Mouse (Mus musculus) forebrain, embryonic 16.5 days (tissue): ENCODE measurements around the gene Nr2f2. TPM values are rescaled to one million over a fixed set of nuclear protein-coding genes. Genes with fewer than 3 reads are reported as not detected.

Experiments
- ATAC-seq: fragments of 200-750 bp; cut with Nextera tagmentation; 2 replicates; pipeline ENCODE4 v1.8.0; 2017; ENCODE audit warnings: mild to moderate bottlenecking, moderate library complexity
- H3K27ac ChIP-seq: fragments of 300-500 bp; sonication (generic); 2 replicates; pipeline ENCODE4 v1.5.1; 2014; ENCODE audit warnings: low read length, control low read depth
- H3K27me3 ChIP-seq: fragments of 300-500 bp; sonication (generic); replicated peaks from 2 replicates; pipeline ENCODE4 v1.6.1; 2014; ENCODE audit warnings: low read length; ENCODE audit not compliant: control insufficient read depth, insufficient read depth
- H3K36me3 ChIP-seq: fragments of 300-500 bp; sonication (generic); 2 replicates; pipeline ENCODE4 v1.6.1; 2014; ENCODE audit not compliant: control insufficient read depth, insufficient read depth
- H3K4me1 ChIP-seq: fragments of 300-500 bp; sonication (generic); replicated peaks from 2 replicates; pipeline ENCODE4 v1.6.1; 2014; ENCODE audit warnings: low read length; ENCODE audit not compliant: control insufficient read depth, insufficient read depth
- H3K4me2 ChIP-seq: fragments of 300-500 bp; sonication (generic); 2 replicates; pipeline ENCODE4 v1.6.1; 2014; ENCODE audit warnings: mild to moderate bottlenecking, low read length, control low read depth
- H3K4me3 ChIP-seq: fragments of 300-500 bp; sonication (generic); replicated peaks from 2 replicates; pipeline ENCODE4 v1.5.1; 2014; ENCODE audit warnings: mild to moderate bottlenecking, low read length, control low read depth
- H3K9ac ChIP-seq: fragments of 300-500 bp; sonication (generic); replicated peaks from 2 replicates; pipeline ENCODE4 v1.6.1; 2014; ENCODE audit warnings: low read depth, low read length, control low read depth
- H3K9me3 ChIP-seq: fragments of 300-500 bp; sonication (generic); 2 replicates; pipeline ENCODE4 v1.6.1; 2016; ENCODE audit warnings: low read length; ENCODE audit not compliant: control insufficient read depth
- WGBS: fragments of 180-500 bp; shearing (Covaris S2); extraction: QIAGEN DNeasy Blood & Tissue Kit; methylation state at CpG from one replicate; pipeline ENCODE4 v1.1.7; 2014; 5-methylcytosine and 5-hydroxymethylcytosine counted together
- polyA plus RNA-seq: library from polyadenylated mRNA; unstranded; fragments of >200 nt; fragmentation: Nextera tagmentation; extraction: Ambion mirVana; gene quantifications from 2 replicates; pipeline ENCODE4 v1.2.1, GENCODE M21; 2015

Nr2f2 gene
- polyA plus RNA-seq, 1 experiment from 2014 or later: 88.4 TPM

- no peak for ATAC-seq
- H3K27me3 ChIP-seq: peaks cover 29% of the 10 kb centered on the region
These were observed 5.7 kb downstream of the Nr2f2 start for GRCm38 (mm10) chr7:70360611-70361382.

GRCm38 (mm10) chr7:70359791-70360581 is 6.5 kb downstream of the Nr2f2 start:
- Histone ChIP-seq H3K4me3 (peak overlapping the region; percentile 70), H3K9me3 (no peaks in the 10 kb centered on the region), H3K27ac (peak overlapping the region; percentile 92), H3K9ac (peak overlapping the region; percentile 80), H3K27me3 (peaks cover 32% of the 10 kb centered on the region), H3K36me3 (no peaks in the 10 kb centered on the region), H3K4me1 (peaks cover 20% of the 10 kb centered on the region), H3K4me2 (peak overlapping the region; percentile 90)
- ATAC-seq: no peak
- under 1% methylated on average over 75 of the region's 75 CpGs for WGBS

More at GRCm38 (mm10) chr7:70360611-70361382, 5.7 kb downstream of the Nr2f2 start:
- Histone ChIP-seq H3K36me3 (no peaks in the 10 kb centered on the region), H3K4me2 (peak overlapping the region; percentile 90), H3K9me3 (no peaks in the 10 kb centered on the region), H3K9ac (peak overlapping the region; percentile 80), H3K4me1 (peaks cover 20% of the 10 kb centered on the region), H3K4me3 (peak overlapping the region; percentile 70), H3K27ac (peak overlapping the region; percentile 92)
- WGBS: 1% methylated on average over 66 of the region's 84 CpGs

- peak overlapping the region; percentile 80 for H3K9ac ChIP-seq
- no peaks in the 10 kb centered on the region for H3K36me3 ChIP-seq
- 0 out of 2 replicates have a peak, but pooled peaks have one; percentile 4 for ATAC-seq
- WGBS: under 1% methylated on average over 33 of the region's 33 CpGs
- peaks cover 20% of the 10 kb centered on the region for H3K4me1 ChIP-seq
- peak overlapping the region; percentile 92 for H3K27ac ChIP-seq
- no peaks in the 10 kb centered on the region for H3K9me3 ChIP-seq
- peak overlapping the region; percentile 70 for H3K4me3 ChIP-seq
- H3K27me3 ChIP-seq: peaks cover 34% of the 10 kb centered on the region
- peak overlapping the region; percentile 90 for H3K4me2 ChIP-seq
These were observed 7.5 kb downstream of the Nr2f2 start for GRCm38 (mm10) chr7:70358848-70359591.

GRCm38 (mm10) chr7:70358020-70358847 is 8.3 kb downstream of the Nr2f2 start:
- Histone ChIP-seq H3K27me3 (peaks cover 33% of the 10 kb centered on the region), H3K36me3 (no peaks in the 10 kb centered on the region), H3K4me2 (peak overlapping the region; percentile 90), H3K9me3 (no peaks in the 10 kb centered on the region), H3K4me1 (peaks cover 20% of the 10 kb centered on the region), H3K4me3 (peak overlapping the region; percentile 70), H3K27ac (peak overlapping the region; percentile 92), H3K9ac (peak overlapping the region; percentile 80)
- no peak for ATAC-seq
- WGBS: 5% methylated on average over 33 of the region's 33 CpGs

GRCm38 (mm10) chr7:70357516-70358019 is 9.0 kb downstream of the Nr2f2 start:
- Histone ChIP-seq H3K9me3 (no peaks in the 10 kb centered on the region), H3K27ac (peak overlapping the region; percentile 39), H3K4me2 (peak overlapping the region; percentile 90), H3K4me3 (peak overlapping the region; percentile 70), H3K36me3 (no peaks in the 10 kb centered on the region), H3K27me3 (peaks cover 30% of the 10 kb centered on the region), H3K4me1 (peaks cover 20% of the 10 kb centered on the region), H3K9ac (peak overlapping the region; percentile 80)
- 15% methylated on average over 17 of the region's 17 CpGs for WGBS
- no peak for ATAC-seq

- H3K4me3 ChIP-seq: peak overlapping the region; percentile 70
- peak overlapping the region; percentile 80 for H3K9ac ChIP-seq
- H3K9me3 ChIP-seq: no peaks in the 10 kb centered on the region
- peaks cover 17% of the 10 kb centered on the region for H3K4me1 ChIP-seq
- peak overlapping the region; percentile 90 for H3K4me2 ChIP-seq
- peaks cover 29% of the 10 kb centered on the region for H3K27me3 ChIP-seq
- WGBS: 38% methylated on average over 3 of the region's 3 CpGs
- H3K36me3 ChIP-seq: no peaks in the 10 kb centered on the region
- peak overlapping the region; percentile 39; the same call in 1 of the 2 replicates for H3K27ac ChIP-seq
- ATAC-seq: no peak
These were observed 9.6 kb downstream of the Nr2f2 start for GRCm38 (mm10) chr7:70356691-70357515.

GRCm38 (mm10) chr7:70355691-70356568 is 10.6 kb downstream of the Nr2f2 start:
- Histone ChIP-seq H3K27ac (peak overlapping the region; percentile 1; the same call in 1 of the 2 replicates), H3K9ac (peak overlapping the region; percentile 80), H3K27me3 (peaks cover 32% of the 10 kb centered on the region)

More at GRCm38 (mm10) chr7:70355691-70356568, 10.6 kb downstream of the Nr2f2 start:
- Histone ChIP-seq H3K4me1 (peaks cover 18% of the 10 kb centered on the region), H3K36me3 (no peaks in the 10 kb centered on the region), H3K9me3 (no peaks in the 10 kb centered on the region), H3K4me2 (peak overlapping the region; percentile 90), H3K4me3 (peak overlapping the region; percentile 70)
- no peak for ATAC-seq
- WGBS: 21% methylated on average over 5 of the region's 5 CpGs
